Mouse (Mus musculus) brain, embryonic 14.5 days (tissue): Measurements from ENCODE around the gene Arhgap22.

Experiments used
- CTCF ChIP-seq: fragments of 200-500 bp; IDR thresholded peaks from 2 replicates; pipeline ENCODE4 v1.5.1; 2012; ENCODE audit warnings: inconsistent platforms, mild to moderate bottlenecking, moderate library complexity, borderline replicate concordance; ENCODE audit not compliant: insufficient read depth, insufficient read length; ENCODE audit errors: extremely low read depth
- POLR2A ChIP-seq: fragments of 200-500 bp; IDR thresholded peaks from 2 replicates; pipeline ENCODE4 v1.6.1; 2012; ENCODE audit warnings: mild to moderate bottlenecking, inconsistent platforms, borderline replicate concordance; ENCODE audit not compliant: poor library complexity, insufficient read depth, insufficient read length, severe bottlenecking; ENCODE audit errors: extremely low read depth

GRCm38 (mm10) chr14:33418311-33418909, 204.6 kb downstream of the Arhgap22 start:
- TF ChIP-seq POLR2A (no peak), CTCF (no peak)
